Mouse (Mus musculus): ENCODE results near the gene Mafb. TPM values are rescaled to one million over a fixed set of nuclear protein-coding genes. Genes with fewer than 3 reads are reported as not detected.

Mafb gene
- polyA plus RNA-seq, 1 experiment from 2014 or later: 13.5 TPM

DNA sequence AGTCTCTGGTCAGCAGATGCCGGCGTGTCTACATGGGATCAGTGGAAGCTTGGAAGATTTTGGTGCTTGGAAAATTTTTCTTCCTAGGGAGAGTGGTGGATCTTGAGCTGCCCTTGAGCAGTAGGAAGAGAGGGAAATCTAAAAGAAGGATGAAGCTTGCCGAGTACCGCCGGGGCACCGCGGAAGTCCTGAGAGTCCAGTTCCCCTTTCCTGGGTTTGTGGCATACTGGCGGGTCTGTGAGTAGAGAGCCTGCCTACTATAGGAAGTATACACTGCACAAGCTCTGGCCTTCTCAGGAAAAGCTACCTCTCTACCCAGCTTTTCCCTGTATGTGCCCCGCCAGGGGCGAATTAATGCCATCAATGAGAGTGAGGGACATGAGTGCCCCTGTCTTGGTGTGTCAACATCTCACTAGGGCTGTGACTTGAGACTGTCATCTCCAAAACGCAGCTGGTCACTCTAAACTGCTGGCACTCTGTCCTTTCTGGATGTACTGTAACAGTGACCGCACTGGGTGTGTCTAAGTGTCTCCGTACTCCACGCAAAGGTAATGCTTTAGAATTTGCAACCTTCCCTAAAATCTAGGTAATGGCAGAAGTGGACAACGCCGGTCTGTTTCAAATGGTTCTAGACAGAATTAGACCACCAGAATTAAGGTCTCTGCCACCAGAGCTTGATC is 5.3 kb downstream of the Mafb start:
- Histone ChIP-seq H3K9me3 (no peaks in the 10 kb centered on the region), H3K4me2 (replicated peaks) (no peak overlapping the region), H3K4me1 (peaks cover 30% of the 10 kb centered on the region), H3K9ac (replicated peaks) (no peak overlapping the region), H3K27ac (replicated peaks) (no peak overlapping the region), H3K36me3 (no peaks in the 10 kb centered on the region), H3K4me3 (no peak overlapping the region), H3K27me3 (peaks cover 60% of the 10 kb centered on the region)
- ATAC-seq (replicated peaks): no peak
- 7% methylated on average over 16 of the region's 16 CpGs for WGBS

DNA sequence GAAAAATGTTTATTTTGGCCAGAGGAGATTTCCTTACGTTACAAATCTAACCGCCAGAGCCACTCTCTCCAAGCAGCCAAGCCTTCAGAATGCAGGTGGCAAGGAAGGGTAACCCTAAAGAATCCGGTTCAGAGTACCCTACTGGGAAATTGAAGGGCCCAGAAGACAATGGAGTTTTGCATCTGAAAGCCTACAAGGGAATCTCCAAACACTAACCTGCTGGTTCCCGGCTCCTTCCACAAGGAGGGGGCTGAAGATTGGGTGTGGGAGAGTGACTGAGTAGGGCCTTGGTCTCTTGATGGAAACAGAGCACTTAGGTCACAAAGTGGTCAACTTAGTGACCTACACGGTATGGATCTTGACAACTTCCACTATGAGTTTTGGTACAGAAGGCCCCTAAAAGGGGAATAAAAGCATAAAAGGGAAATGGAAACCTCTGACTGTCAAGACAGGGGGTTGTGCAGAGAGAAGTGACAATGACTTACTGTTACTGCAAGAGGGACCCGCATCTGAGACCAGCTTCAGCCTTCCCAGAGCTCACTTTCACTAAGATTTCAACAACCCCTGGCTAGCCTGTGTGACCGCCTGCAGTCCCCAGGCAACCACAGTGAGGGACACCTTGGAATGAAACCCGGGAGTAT is 6.5 kb downstream of the Mafb start:
- ATAC-seq (replicated peaks): no peak
- WGBS: 6% methylated on average over 8 of the region's 8 CpGs
- no peaks in the 10 kb centered on the region for H3K36me3 ChIP-seq
- no peaks in the 10 kb centered on the region for H3K9me3 ChIP-seq
- peaks cover 19% of the 10 kb centered on the region for H3K4me1 ChIP-seq
- no peak overlapping the region for H3K9ac ChIP-seq (replicated peaks)
- peaks cover 53% of the 10 kb centered on the region for H3K27me3 ChIP-seq
- H3K27ac ChIP-seq (replicated peaks): no peak overlapping the region
- H3K4me2 ChIP-seq (replicated peaks): no peak overlapping the region
- H3K4me3 ChIP-seq: no peak overlapping the region

DNA sequence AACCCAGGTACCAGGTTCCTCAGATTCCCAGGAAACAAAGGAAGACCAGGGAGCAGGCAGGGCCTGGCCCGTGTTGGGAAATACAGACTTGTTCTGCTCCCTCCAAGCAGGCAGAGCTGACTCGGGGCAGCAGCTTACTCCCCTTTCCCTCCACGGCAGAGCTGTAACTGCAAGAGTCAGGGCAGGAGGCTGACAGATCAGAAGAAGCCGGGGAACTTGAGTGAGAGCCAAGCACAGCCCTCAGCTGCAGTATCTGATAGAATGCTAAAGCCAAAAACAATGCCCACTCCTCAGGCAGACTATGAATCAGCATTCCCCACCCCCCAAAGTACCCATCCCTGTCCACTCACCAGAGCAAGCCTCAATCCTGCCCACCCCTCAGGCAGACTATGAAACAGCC is 8.0 kb downstream of the Mafb start:
- H3K4me2 ChIP-seq (replicated peaks): no peak overlapping the region
- H3K27me3 ChIP-seq: peaks cover 50% of the 10 kb centered on the region
- H3K27ac ChIP-seq (replicated peaks): no peak overlapping the region
- 7% methylated on average over 4 of the region's 4 CpGs for WGBS
- no peaks in the 10 kb centered on the region for H3K9me3 ChIP-seq
- H3K4me1 ChIP-seq: peaks cover 4% of the 10 kb centered on the region
- no peak overlapping the region for H3K9ac ChIP-seq (replicated peaks)
- H3K4me3 ChIP-seq: no peak overlapping the region
- H3K36me3 ChIP-seq: no peaks in the 10 kb centered on the region
- no peak for ATAC-seq (replicated peaks)

DNA sequence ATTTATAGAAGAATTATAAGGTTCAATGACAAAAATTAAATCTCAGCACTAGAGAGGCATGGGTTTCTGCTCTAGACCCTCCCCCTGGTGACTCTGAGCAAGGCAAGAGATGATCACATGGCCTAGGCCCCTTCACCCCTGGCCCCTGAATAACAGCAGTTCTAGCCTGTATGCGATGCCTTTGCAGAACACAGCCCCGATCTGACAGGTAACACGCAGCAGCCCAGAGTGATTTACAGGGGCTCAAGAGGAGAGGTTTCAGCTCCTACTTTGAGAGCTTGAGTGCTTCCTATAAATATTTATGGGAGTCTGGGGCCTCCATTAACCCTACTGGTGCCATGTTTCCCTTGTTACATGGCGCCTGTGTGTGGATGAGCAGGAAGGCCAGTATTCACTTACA is 9.4 kb downstream of the Mafb start:
- Histone ChIP-seq H3K36me3 (no peaks in the 10 kb centered on the region), H3K27ac (replicated peaks) (no peak overlapping the region), H3K4me3 (no peak overlapping the region), H3K4me2 (replicated peaks) (no peak overlapping the region), H3K4me1 (0 out of 2 replicates have a peak, but pooled peaks cover 3% of the 10 kb centered on the region), H3K9ac (replicated peaks) (no peak overlapping the region), H3K27me3 (peaks cover 40% of the 10 kb centered on the region), H3K9me3 (no peaks in the 10 kb centered on the region)
- ATAC-seq (replicated peaks): no peak
- 59% methylated on average over 4 of the region's 4 CpGs for WGBS

DNA sequence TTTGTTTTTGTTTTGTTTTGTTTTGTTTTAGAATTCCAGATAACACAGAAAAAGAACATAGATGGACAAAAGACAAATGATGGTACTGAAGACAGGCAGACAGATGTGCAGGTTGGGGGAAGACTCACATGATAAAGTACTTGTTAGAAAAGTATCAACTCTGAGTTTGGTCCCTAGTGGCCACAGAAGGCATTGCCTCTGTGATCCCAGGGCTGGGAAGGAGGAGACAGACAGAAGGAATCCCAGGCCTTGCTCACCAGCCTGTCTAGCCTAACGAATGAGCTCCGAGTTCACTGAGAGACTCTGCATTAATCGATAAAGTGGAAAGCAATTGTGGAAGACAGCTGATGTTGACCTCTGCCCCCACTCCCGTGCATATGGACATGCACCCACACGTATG is 10.7 kb downstream of the Mafb start:
- 0 out of 2 replicates have a peak, but pooled peaks cover 3% of the 10 kb centered on the region for H3K4me1 ChIP-seq

DNA sequence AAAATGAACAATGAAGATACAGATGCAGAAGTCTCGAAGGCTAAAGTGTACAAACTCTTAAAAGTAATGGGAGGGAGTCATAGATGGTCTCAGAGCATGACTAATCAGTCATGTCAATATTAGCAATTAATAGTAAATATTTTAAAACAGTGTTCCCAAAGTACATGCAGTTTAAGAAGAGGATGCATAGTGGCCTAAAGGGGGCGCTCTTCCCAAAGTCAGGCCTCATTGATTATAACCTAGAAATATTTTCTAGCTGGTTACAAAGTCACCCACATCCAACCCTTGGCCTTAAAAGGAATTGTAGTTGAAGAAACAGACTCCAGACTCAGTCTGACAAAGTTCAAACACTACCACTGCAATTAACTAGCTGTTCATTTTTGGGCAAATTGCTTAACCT is 12.5 kb downstream of the Mafb start:
- Histone ChIP-seq H3K27ac (replicated peaks) (no peak overlapping the region), H3K4me3 (no peak overlapping the region), H3K27me3 (peaks cover 11% of the 10 kb centered on the region; the same call in 1 of the 2 replicates), H3K4me2 (replicated peaks) (no peak overlapping the region), H3K4me1 (0 out of 2 replicates have a peak, but pooled peaks cover 3% of the 10 kb centered on the region), H3K9ac (replicated peaks) (no peak overlapping the region), H3K9me3 (no peaks in the 10 kb centered on the region), H3K36me3 (no peaks in the 10 kb centered on the region)
- ATAC-seq (replicated peaks): no peak
- 58% methylated on average over 2 of the region's 2 CpGs for WGBS

More for the DNA sequence above, 10.7 kb downstream of the Mafb start:
- no peaks in the 10 kb centered on the region for H3K36me3 ChIP-seq
- H3K9ac ChIP-seq (replicated peaks): no peak overlapping the region
- no peak overlapping the region for H3K4me2 ChIP-seq (replicated peaks)
- no peak for ATAC-seq (replicated peaks)
- H3K4me3 ChIP-seq: no peak overlapping the region
- no peak overlapping the region for H3K27ac ChIP-seq (replicated peaks)
- no peaks in the 10 kb centered on the region for H3K9me3 ChIP-seq
- H3K27me3 ChIP-seq: peaks cover 26% of the 10 kb centered on the region
- 55% methylated on average over 5 of the region's 5 CpGs for WGBS

DNA sequence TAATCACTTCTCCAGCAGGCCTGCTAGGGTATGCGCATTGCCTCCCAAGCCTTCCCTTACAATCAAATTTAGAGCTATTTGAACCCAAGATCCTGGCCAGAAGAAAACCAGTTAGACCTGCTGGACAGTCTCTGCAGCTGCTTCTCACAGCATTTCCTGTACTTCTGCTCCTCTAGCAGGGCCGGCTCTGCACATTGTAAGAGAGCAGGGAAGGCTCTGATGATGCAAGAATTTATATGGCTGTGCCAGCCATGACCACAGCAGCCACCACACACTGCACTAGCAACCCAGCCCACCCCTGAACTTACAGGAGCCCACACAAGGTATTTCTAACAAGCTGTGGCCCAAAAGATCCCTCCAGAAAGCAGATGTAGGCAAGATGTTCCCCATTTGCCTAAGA is 13.3 kb downstream of the Mafb start:
- no peaks in the 10 kb centered on the region for H3K9me3 ChIP-seq
- no peak overlapping the region for H3K4me2 ChIP-seq (replicated peaks)
- H3K27ac ChIP-seq (replicated peaks): no peak overlapping the region
- no peak overlapping the region for H3K9ac ChIP-seq (replicated peaks)
- no peaks in the 10 kb centered on the region for H3K36me3 ChIP-seq
- 80% methylated on average over 2 of the region's 2 CpGs for WGBS
- H3K4me3 ChIP-seq: no peak overlapping the region
- H3K4me1 ChIP-seq: 0 out of 2 replicates have a peak, but pooled peaks cover 3% of the 10 kb centered on the region
- peaks cover 6% of the 10 kb centered on the region; the same call in 1 of the 2 replicates for H3K27me3 ChIP-seq
- no peak for ATAC-seq (replicated peaks)

DNA sequence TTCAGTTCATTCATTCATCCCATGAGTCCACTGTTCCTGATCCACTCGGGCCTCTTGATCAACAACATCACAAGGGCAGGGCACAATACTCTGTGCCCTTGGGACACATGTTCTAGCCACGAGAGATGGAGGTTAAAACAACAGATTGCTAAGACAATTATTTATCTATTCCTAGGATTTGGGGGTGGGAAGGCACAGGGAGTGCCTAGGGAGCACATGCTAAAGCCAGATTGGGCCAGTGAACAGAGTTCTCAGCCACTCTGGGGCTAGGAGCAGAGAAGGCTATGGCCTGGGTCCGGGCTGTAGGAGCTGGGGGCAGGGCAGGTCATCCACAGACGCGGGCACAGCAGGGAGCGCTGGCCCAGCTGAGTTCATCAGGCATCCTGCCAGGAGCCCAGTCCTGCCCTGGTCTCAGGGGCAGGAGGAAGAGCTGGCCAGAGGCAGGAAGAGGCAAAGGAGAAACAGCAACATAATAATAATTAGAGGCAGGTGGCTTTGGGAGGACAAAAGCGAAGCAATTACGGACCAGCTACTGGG is 15.8 kb downstream of the Mafb start:
- Histone ChIP-seq H3K4me2 (replicated peaks) (no peak overlapping the region), H3K9me3 (no peaks in the 10 kb centered on the region), H3K27me3 (no peaks in the 10 kb centered on the region), H3K9ac (replicated peaks) (no peak overlapping the region), H3K36me3 (no peaks in the 10 kb centered on the region), H3K27ac (replicated peaks) (no peak overlapping the region), H3K4me3 (no peak overlapping the region), H3K4me1 (no peaks in the 10 kb centered on the region)
- 37% methylated on average over 8 of the region's 8 CpGs for WGBS
- no peak for ATAC-seq (replicated peaks)

DNA sequence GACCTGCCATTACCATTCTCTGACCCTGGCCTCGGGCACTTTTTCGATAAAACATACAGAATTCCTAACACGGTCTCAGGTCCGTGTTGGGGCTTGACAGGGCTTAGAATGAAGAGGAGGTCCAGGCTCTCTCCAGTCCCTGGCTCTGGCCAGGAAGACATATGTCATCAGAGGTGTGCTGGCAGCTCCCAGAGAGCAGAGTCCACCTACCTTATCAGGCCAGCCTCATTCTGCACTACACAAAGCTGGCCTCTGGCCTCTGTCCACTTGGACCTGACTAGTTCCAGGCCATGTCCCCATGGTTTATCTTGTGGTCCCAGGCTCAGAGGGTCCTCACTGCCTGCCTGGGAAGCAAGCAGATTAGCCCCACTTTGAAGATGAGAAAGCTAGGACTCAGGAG is 17.3 kb downstream of the Mafb start:
- no peak overlapping the region for H3K4me2 ChIP-seq (replicated peaks)
- H3K4me3 ChIP-seq: no peak overlapping the region
- no peaks in the 10 kb centered on the region for H3K27me3 ChIP-seq
- no peak for ATAC-seq (replicated peaks)
- H3K36me3 ChIP-seq: no peaks in the 10 kb centered on the region
- no peak overlapping the region for H3K9ac ChIP-seq (replicated peaks)
- WGBS: 88% methylated on average over 4 of the region's 4 CpGs
- no peak overlapping the region for H3K27ac ChIP-seq (replicated peaks)
- no peaks in the 10 kb centered on the region for H3K9me3 ChIP-seq
- no peaks in the 10 kb centered on the region for H3K4me1 ChIP-seq

DNA sequence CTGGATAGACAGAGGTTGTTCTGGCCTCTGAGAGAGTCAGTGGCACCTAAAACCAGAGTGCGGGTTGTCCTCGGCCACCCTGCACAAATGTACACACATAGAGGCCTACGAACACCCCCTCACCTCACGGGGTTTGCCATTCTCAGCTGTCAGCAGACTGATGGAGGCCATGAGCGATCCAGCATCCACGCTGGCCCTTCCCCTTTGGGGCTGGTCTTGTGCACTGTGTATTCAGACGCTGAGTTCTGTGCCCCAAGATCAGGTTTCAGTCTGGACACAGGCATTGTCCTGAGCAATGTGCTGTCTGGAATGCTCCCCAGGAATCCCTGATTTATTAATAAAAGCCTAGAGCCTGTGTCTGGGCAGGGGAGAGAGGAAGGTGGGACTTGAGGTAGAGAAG is 18.1 kb downstream of the Mafb start:
- no peaks in the 10 kb centered on the region for H3K9me3 ChIP-seq
- H3K27ac ChIP-seq (replicated peaks): no peak overlapping the region
- no peak overlapping the region for H3K4me3 ChIP-seq
- H3K4me1 ChIP-seq: no peaks in the 10 kb centered on the region
- 32% methylated on average over 7 of the region's 7 CpGs for WGBS
- H3K36me3 ChIP-seq: no peaks in the 10 kb centered on the region
- ATAC-seq (replicated peaks): no peak
- no peaks in the 10 kb centered on the region for H3K27me3 ChIP-seq
- H3K9ac ChIP-seq (replicated peaks): no peak overlapping the region
- no peak overlapping the region for H3K4me2 ChIP-seq (replicated peaks)

DNA sequence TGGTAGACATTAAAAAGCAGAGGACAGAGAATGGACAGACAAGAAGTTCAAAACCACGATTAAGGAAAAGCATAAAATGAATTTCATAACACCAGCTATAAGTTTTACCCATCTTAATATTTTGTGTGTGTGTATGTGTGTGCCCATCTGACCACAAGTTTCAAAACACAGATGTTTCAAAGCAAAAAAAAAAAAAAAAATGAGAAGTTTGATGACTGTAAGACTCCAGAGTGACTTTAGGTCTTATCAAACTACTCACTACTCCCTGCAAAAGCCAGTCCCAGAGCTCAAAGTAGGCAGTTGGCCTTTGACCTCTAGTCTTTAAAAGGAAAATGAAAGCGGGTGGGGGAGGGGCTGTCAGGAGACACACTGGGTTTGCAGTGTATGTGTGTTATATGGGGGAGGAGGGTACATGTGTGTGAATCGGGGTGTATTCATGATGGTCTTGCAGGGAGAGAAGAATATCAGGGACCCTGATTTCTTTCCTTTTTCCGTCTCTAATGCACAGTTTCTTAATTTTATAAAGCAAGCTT is 18.7 kb downstream of the Mafb start:
- ATAC-seq (replicated peaks): no peak
- no peak overlapping the region for H3K27ac ChIP-seq (replicated peaks)
- H3K36me3 ChIP-seq: no peaks in the 10 kb centered on the region
- 70% methylated on average over 4 of the region's 4 CpGs for WGBS
- H3K4me2 ChIP-seq (replicated peaks): no peak overlapping the region
- no peaks in the 10 kb centered on the region for H3K27me3 ChIP-seq
- H3K9ac ChIP-seq (replicated peaks): no peak overlapping the region
- H3K4me1 ChIP-seq: no peaks in the 10 kb centered on the region
- H3K9me3 ChIP-seq: no peaks in the 10 kb centered on the region
- no peak overlapping the region for H3K4me3 ChIP-seq

DNA sequence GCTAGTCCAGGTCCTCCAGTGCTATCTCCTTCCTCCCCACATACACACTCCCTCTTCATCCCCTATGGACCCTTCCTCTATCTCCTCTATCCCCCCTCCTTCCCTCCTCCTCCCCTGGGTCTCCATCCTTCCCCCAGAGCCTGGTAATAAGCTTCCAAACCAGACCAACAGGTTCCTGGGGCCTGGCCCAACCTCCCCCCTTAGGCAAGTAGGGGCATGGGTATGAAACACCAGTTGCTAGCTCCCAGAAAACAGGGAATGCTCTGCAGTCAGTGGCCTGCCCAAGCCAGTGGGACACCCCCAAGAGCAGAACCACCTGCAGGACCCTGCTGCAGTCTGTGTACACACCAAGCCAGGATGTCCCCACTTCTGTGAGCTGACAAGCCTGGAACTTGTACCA is 21.2 kb downstream of the Mafb start:
- H3K4me3 ChIP-seq: no peak overlapping the region
- H3K4me1 ChIP-seq: no peaks in the 10 kb centered on the region
- no peak overlapping the region for H3K27ac ChIP-seq (replicated peaks)
- ATAC-seq (replicated peaks): no peak
- no peaks in the 10 kb centered on the region for H3K36me3 ChIP-seq
- H3K4me2 ChIP-seq (replicated peaks): no peak overlapping the region
- H3K9me3 ChIP-seq: no peaks in the 10 kb centered on the region
- H3K27me3 ChIP-seq: no peaks in the 10 kb centered on the region
- no peak overlapping the region for H3K9ac ChIP-seq (replicated peaks)

Data from forebrain, embryonic 15.5 days (tissue).